Mouse (Mus musculus) forebrain, postnatal 0 days (tissue): ENCODE data around the gene Babam2. TPM values are rescaled to one million over a fixed set of nuclear protein-coding genes. Genes with fewer than 3 reads are reported as not detected.

ENCODE experiments used
- ATAC-seq: fragments of 200-750 bp; cut with Nextera tagmentation; 2 replicates; pipeline ENCODE4 v1.8.0; 2017; ENCODE audit warnings: mild to moderate bottlenecking, moderate library complexity
- DNase-seq: peaks from one replicate; pipeline ENCODE4 v3.0.0-alpha.2; 2015
- H3K27ac ChIP-seq: fragments of 300-500 bp; sonication (generic); 2 replicates; pipeline ENCODE4 v1.5.1; 2014; ENCODE audit warnings: low read depth, mild to moderate bottlenecking, antibody characterized with exemption, low read length, moderate library complexity, mixed read lengths
- H3K27me3 ChIP-seq: fragments of 300-500 bp; sonication (generic); 2 replicates; pipeline ENCODE4 v1.6.1; 2014; ENCODE audit warnings: mild to moderate bottlenecking, low read length, mixed read lengths; ENCODE audit not compliant: insufficient read depth
- H3K36me3 ChIP-seq: fragments of 300-500 bp; sonication (generic); 2 replicates; pipeline ENCODE4 v1.6.1; 2014; ENCODE audit warnings: mild to moderate bottlenecking, moderate library complexity; ENCODE audit not compliant: insufficient read depth
- H3K4me1 ChIP-seq: fragments of 300-500 bp; sonication (generic); 2 replicates; pipeline ENCODE4 v1.6.1; 2014; ENCODE audit warnings: antibody characterized with exemption; ENCODE audit not compliant: insufficient read depth
- H3K4me2 ChIP-seq: fragments of 300-500 bp; sonication (generic); 2 replicates; pipeline ENCODE4 v1.6.1; 2014; ENCODE audit warnings: low read depth, mild to moderate bottlenecking, moderate library complexity
- H3K4me3 ChIP-seq: fragments of 300-500 bp; sonication (generic); 2 replicates; pipeline ENCODE4 v1.5.1; 2014; ENCODE audit warnings: low read depth, low read length, mixed read lengths
- H3K9ac ChIP-seq: fragments of 300-500 bp; sonication (generic); 2 replicates; pipeline ENCODE4 v1.6.1; 2014; ENCODE audit warnings: mild to moderate bottlenecking
- H3K9me3 ChIP-seq: fragments of 300-500 bp; sonication (generic); 2 replicates; pipeline ENCODE4 v1.6.1; 2016; ENCODE audit warnings: low read length
- CTCF ChIP-seq: sonication (generic); IDR thresholded peaks from 2 replicates; pipeline ENCODE4 v1.5.1; 2016; ENCODE audit warnings: antibody characterized with exemption, control low read depth, low read depth
- WGBS: fragments of 180-500 bp; shearing (Covaris S2); extraction: QIAGEN DNeasy Blood & Tissue Kit; methylation state at CpG from one replicate; pipeline ENCODE4 v1.1.7; 2014; 5-methylcytosine and 5-hydroxymethylcytosine counted together
- polyA plus RNA-seq: library from polyadenylated mRNA; unstranded; fragments of >200 nt; fragmentation: Nextera tagmentation; extraction: Ambion mirVana; gene quantifications from 2 replicates; pipeline ENCODE4 v1.2.1, GENCODE M21; 2015
- total RNA-seq: library from RNA; depleted of rRNA; stranded (reverse); fragments of >200 nt; gene quantifications from 2 replicates; pipeline ENCODE4 v1.2.3, GENCODE M21; 2014

Gene Babam2
- total and polyA plus RNA-seq, 2 experiments from 2014 or later = 42.7 to 61.5 TPM

DNA sequence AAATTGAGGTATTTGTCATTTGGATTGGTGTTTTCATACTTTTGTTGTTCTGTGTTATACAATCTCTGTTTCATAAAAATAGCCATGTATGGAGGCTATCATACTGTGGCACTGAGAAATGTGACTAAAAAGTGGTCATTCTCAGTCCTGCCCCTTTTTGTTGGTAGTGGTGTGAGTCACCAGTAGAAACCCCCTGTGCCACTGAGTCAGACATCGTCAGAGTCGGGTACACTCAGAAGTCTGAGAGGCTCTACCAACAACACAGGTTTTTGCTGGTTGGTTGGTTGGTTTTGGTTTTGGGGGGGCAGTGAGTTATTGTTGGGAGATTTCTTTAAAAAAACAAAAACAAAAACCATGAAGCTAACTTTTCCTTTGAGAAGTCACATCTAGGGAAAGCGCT is 358.2 kb downstream of the Babam2 start:
- DNase-seq (no peak), ATAC-seq (no peak)
- WGBS = 82% methylated on average over 3 of the region's 3 CpGs
- Histone ChIP-seq H3K4me3 (no peak overlapping the region), H3K9me3 (no peaks in the 10 kb centered on the region), H3K27me3 (no peaks in the 10 kb centered on the region), H3K27ac (no peak overlapping the region), H3K9ac (no peak overlapping the region), H3K4me2 (no peak overlapping the region), H3K4me1 (no peaks in the 10 kb centered on the region), H3K36me3 (no peaks in the 10 kb centered on the region)
- TF ChIP-seq CTCF = no peak

DNA sequence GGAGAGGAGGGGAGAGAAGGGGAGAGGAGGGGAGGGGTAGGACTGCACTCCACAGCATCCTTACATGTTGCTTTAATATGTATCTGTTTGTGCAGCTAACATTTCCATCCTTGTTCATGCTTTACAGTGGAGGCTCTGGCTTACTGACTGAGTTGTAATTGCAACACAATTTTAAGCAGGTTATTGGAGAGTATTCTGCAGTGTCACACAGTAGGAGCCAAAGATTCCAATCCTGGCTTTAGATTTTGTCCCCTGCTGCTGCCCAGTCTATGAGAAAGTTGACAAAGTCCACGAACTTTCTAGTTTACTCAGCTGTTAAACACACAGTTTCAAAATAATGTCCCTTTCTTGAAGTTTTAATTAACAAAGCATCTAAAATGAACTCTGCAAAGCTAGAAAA is 358.6 kb downstream of the Babam2 start:
- Histone ChIP-seq H3K27ac (no peak overlapping the region), H3K36me3 (no peaks in the 10 kb centered on the region), H3K9me3 (no peaks in the 10 kb centered on the region), H3K4me1 (no peaks in the 10 kb centered on the region), H3K4me2 (no peak overlapping the region), H3K27me3 (no peaks in the 10 kb centered on the region), H3K9ac (no peak overlapping the region), H3K4me3 (no peak overlapping the region)
- no peak for TF ChIP-seq CTCF
- WGBS = 59% methylated on average over 1 of the region's 1 CpGs
- ATAC-seq (no peak), DNase-seq (no peak)

DNA sequence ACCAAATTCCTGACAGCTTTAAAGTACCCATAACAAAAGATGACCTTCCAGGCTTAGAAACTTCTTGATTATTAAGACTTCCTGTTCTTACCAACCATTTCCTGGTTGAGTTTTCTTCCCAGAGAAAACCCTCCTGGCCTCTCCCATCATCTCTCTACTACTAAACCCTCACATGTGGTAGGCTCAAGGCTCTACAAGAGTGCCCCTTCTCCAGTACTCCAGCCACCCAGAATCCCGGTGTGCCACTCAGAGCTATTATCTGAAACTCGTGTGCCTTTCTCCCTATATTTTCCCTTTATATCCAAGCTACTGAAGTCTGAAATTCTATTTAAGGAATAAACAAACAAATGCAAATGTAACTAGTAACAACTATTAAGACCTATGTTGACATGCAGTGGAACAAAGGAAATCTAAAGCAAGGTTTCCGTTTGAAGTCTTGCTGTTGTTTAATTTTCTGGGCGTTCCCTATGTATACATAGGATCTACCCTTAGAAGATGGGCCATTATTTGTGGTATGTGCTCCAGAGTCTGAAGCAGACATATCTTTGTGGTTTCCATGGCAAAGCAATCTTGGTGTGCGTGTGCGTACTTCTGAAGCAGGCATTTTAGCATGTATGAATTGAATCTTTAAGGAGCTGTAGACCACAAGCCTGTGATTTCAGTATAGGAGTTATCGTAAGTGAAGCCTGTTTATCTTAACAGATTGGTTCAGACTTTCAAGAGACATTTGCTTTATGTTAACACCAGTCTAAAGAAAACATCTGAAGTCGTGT is 361.2 kb downstream of the Babam2 start:
- no peaks in the 10 kb centered on the region for H3K4me1 ChIP-seq
- H3K4me2 ChIP-seq = no peak overlapping the region
- H3K9me3 ChIP-seq = no peaks in the 10 kb centered on the region
- no peak for TF ChIP-seq CTCF
- 58% methylated on average over 8 of the region's 8 CpGs for WGBS
- ATAC-seq (peak; percentile 86), DNase-seq (peak; percentile 62)
- H3K9ac ChIP-seq = no peak overlapping the region
- H3K4me3 ChIP-seq = no peak overlapping the region
- H3K27ac ChIP-seq = peak overlapping the region; percentile 71
- no peaks in the 10 kb centered on the region for H3K27me3 ChIP-seq
- no peaks in the 10 kb centered on the region for H3K36me3 ChIP-seq

DNA sequence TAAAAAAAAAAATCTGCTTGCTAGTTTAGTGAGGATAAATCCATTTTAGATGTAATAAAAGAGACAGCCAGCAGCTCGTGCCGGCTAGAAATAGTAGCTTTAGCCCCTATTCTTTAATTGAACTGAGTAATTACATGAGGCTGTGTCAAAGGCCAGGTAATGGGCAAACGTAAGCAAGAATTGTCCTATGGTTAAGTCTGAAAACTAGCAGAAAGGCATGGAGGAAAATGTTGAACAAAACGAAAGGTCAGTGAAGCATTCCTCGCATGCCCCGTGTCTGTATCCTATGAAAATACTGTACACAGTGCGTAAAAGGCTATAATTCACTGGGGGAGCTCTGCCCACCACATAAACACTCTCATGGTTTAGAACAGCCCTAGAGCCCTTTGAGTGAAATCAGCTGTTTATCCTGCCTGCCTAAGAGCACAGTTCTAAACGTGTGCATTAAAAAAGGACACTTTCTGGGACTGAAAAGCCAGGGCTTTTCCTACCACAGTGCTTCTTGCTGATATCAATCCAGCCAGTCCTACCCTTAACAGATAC is 361.8 kb downstream of the Babam2 start:
- Histone ChIP-seq H3K4me1 (no peaks in the 10 kb centered on the region), H3K4me2 (no peak overlapping the region), H3K27ac (peak overlapping the region; percentile 71; the same call in 1 of the 2 replicates), H3K36me3 (no peaks in the 10 kb centered on the region), H3K27me3 (no peaks in the 10 kb centered on the region), H3K9ac (no peak overlapping the region), H3K4me3 (no peak overlapping the region), H3K9me3 (no peaks in the 10 kb centered on the region)
- TF ChIP-seq CTCF = no peak
- 65% methylated on average over 8 of the region's 8 CpGs for WGBS
- ATAC-seq = peak; percentile 47; the same call in 1 of the 2 replicates
- DNase-seq = no peak

DNA sequence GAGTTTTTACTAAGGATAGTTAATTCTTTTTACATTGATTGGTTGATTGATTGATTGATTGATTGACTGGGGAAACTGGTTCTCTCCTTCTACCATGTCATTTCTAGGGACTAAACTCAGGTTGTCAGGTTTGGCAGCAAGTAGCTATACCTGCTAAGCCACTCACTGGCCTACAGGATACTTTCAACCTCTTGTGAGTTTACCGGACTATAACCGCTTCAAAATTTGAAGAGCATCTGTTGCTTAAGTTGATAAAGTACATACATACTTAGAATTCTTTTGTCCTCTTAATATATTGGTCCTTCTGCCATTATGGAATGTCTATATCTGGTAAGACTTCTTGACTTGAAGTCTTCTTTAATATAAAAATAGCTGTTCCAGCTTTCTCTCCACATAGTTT is 363.0 kb downstream of the Babam2 start:
- no peak overlapping the region for H3K27ac ChIP-seq
- no peak overlapping the region for H3K9ac ChIP-seq
- DNase-seq = no peak
- no peak for ATAC-seq
- no peak overlapping the region for H3K4me3 ChIP-seq
- no peak overlapping the region for H3K4me2 ChIP-seq
- no peaks in the 10 kb centered on the region for H3K9me3 ChIP-seq
- H3K4me1 ChIP-seq = no peaks in the 10 kb centered on the region
- 98% methylated on average over 2 of the region's 2 CpGs for WGBS
- TF ChIP-seq CTCF = no peak
- H3K27me3 ChIP-seq = no peaks in the 10 kb centered on the region
- H3K36me3 ChIP-seq = no peaks in the 10 kb centered on the region

DNA sequence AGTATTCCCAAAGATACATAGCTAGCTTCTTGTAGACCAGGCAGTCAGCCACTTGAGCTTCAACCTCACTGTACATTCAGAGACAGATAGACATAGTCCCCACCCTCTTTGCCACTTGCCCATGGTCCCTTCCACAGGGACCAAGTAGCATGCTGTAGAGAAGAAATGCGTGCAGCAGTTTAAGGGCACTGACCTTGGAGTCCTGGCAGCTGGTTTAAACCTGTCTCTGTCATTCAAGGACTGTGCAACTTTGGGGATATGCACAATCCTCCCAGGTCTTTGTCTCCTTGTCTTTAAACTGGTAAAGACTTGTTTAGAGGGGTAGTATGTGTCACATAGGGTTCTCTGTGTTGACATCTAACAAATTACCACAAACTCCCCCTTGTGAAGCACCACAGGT is 364.4 kb downstream of the Babam2 start:
- Histone ChIP-seq H3K4me3 (no peak overlapping the region), H3K27ac (no peak overlapping the region), H3K36me3 (no peaks in the 10 kb centered on the region), H3K9ac (no peak overlapping the region), H3K4me2 (no peak overlapping the region), H3K27me3 (no peaks in the 10 kb centered on the region), H3K9me3 (no peaks in the 10 kb centered on the region), H3K4me1 (no peaks in the 10 kb centered on the region)
- no peak for TF ChIP-seq CTCF
- 75% methylated on average over 1 of the region's 1 CpGs for WGBS
- DNase-seq (no peak), ATAC-seq (no peak)

DNA sequence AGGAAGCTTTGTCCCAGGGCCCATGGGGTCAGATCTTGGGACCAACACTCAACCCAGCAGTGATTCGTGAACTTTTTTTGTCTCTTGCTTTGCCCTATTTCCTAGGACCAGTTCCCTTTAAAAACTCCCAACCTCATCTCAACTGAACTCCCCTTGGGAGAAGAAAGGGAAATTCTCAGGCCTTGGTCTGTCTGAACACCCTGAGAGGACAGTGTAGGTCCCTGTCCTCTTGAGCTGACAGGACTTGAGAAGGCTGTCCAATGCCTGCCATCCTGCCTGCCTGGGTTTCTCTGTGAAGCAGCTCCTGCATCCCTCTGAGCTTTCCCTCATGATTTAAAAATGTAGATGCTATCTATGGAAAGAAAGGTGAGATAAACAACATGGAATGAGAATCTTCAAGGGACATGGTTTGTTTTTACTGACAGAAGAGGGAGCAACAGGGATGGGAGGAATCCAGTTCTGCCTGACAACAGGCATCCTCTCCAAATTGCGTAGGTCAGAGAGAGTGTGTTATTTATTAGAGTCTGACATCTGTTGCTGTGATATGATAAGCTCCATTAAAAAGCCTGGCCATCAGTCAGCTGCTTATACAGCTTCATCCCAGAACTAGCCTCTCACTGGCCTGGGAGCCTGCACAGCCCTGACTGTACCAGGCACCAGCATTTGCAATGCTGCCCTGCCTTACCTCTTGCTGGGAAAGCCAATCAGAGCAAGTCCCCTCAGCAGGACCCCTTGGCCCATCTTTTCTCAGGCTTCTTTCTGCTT is 367.0 kb downstream of the Babam2 start:
- H3K4me1 ChIP-seq = no peaks in the 10 kb centered on the region
- H3K4me2 ChIP-seq = no peak overlapping the region
- no peak overlapping the region for H3K27ac ChIP-seq
- no peaks in the 10 kb centered on the region for H3K9me3 ChIP-seq
- 82% methylated on average over 2 of the region's 2 CpGs for WGBS
- no peak for TF ChIP-seq CTCF
- no peak for DNase-seq
- no peaks in the 10 kb centered on the region for H3K27me3 ChIP-seq
- no peak for ATAC-seq
- H3K4me3 ChIP-seq = no peak overlapping the region
- H3K36me3 ChIP-seq = no peaks in the 10 kb centered on the region
- no peak overlapping the region for H3K9ac ChIP-seq
